9 mouse cellular contexts compared by ENCODE assay signal in genomic region chr7:62375658-62376057, GRCm38 (mm10). TPM values are rescaled to one million over a fixed set of nuclear protein-coding genes. Genes with fewer than 3 reads are reported as not detected.
DNase-seq lines count a peak whose midpoint lies in the region; ATAC-seq and TF ChIP-seq lines count a peak whose summit lies in the region.
"Had no signal": no experiment of that assay in that cellular context is flagged by ENCODE, and none has a peak within 500 bp of the region (broad histone marks: within the 10 kb centered on the region; RNA-seq: fewer than 3 reads in every experiment).

No protein-coding gene starts in this region.

- no peak overlapping the region for H3K27ac ChIP-seq in forebrain, postnatal 0 days (ENCODE audit: low read depth, low read length)
- H3K27ac ChIP-seq in forebrain, embryonic 13.5 days: no peak overlapping the region
- H3K27ac ChIP-seq in limb, embryonic 12.5 days: no peak overlapping the region
- H3K27ac ChIP-seq in limb, embryonic 10.5 days: no peak overlapping the region
- H3K27ac ChIP-seq: liver, embryonic 15.5 days had no signal

- H3K36me3 ChIP-seq in forebrain, postnatal 0 days (ENCODE audit: insufficient read depth): no peaks in the 10 kb centered on the region
- peaks cover 9% of the 10 kb centered on the region; the same call in 1 of the 2 replicates for H3K36me3 ChIP-seq in forebrain, embryonic 13.5 days (ENCODE audit: poor library complexity, severe bottlenecking)
- no peaks in the 10 kb centered on the region for H3K36me3 ChIP-seq in limb, embryonic 12.5 days
- no peaks in the 10 kb centered on the region for H3K36me3 ChIP-seq in limb, embryonic 10.5 days
- H3K36me3 ChIP-seq: liver, embryonic 15.5 days had no signal

- no peak overlapping the region for H3K9ac ChIP-seq in forebrain, postnatal 0 days
- no peak overlapping the region for H3K9ac ChIP-seq in forebrain, embryonic 13.5 days
- H3K9ac ChIP-seq in limb, embryonic 12.5 days (replicated peaks): no peak overlapping the region
- H3K9ac ChIP-seq: liver, embryonic 15.5 days had no signal

- ATAC-seq in forebrain, postnatal 0 days: no peak
- no peak for ATAC-seq in forebrain, embryonic 13.5 days
- no peak for ATAC-seq in limb, embryonic 12.5 days (ENCODE audit: insufficient number of reproducible peaks, insufficient read depth, low FRiP score, low TSS enrichment, low read depth)

- peak; percentile 69 for DNase-seq in forebrain, postnatal 0 days
- DNase-seq in limb, embryonic 10.5 days (ENCODE audit: low spot score): no peak
- DNase-seq in adrenal gland, postnatal 36 days: peak; percentile 50 to 57
- peak; percentile 32 for DNase-seq in mesoderm, embryonic 11.5 days (ENCODE audit: low read depth, low spot score)
- no peak for DNase-seq in urinary bladder, adult 2 months (ENCODE audit: low spot score)
- DNase-seq in thymus, postnatal 4 days: no peak

- no peak overlapping the region for H3K4me2 ChIP-seq in forebrain, postnatal 0 days (ENCODE audit: low read depth)
- H3K4me2 ChIP-seq in forebrain, embryonic 13.5 days: no peak overlapping the region
- peak overlapping the region; percentile 60; the same call in 1 of the 2 replicates for H3K4me2 ChIP-seq in limb, embryonic 12.5 days
- H3K4me2 ChIP-seq: liver, embryonic 15.5 days had no signal

- WGBS in forebrain, postnatal 0 days: 35% methylated on average over 4 of the region's 4 CpGs
- WGBS in forebrain, embryonic 13.5 days: 35% methylated on average over 4 of the region's 4 CpGs
- 31% methylated on average over 4 of the region's 4 CpGs for WGBS in limb, embryonic 12.5 days
- WGBS in limb, embryonic 10.5 days: 38% methylated on average over 4 of the region's 4 CpGs

- H3K4me3 ChIP-seq in forebrain, postnatal 0 days (ENCODE audit: low read depth, low read length): no peak overlapping the region
- H3K4me3 ChIP-seq in forebrain, embryonic 13.5 days: no peak overlapping the region
- no peak overlapping the region for H3K4me3 ChIP-seq in limb, embryonic 12.5 days (replicated peaks)
- H3K4me3 ChIP-seq in limb, embryonic 10.5 days: no peak overlapping the region
- H3K4me3 ChIP-seq: liver, embryonic 15.5 days had no signal

- H3K9me3 ChIP-seq in forebrain, postnatal 0 days (ENCODE audit: low read length): no peaks in the 10 kb centered on the region
- H3K9me3 ChIP-seq in forebrain, embryonic 13.5 days (replicated peaks): peaks cover 35% of the 10 kb centered on the region
- peaks cover 34% of the 10 kb centered on the region; the same call in 1 of the 2 replicates for H3K9me3 ChIP-seq in limb, embryonic 12.5 days
- H3K9me3 ChIP-seq in limb, embryonic 10.5 days (replicated peaks): peaks cover 11% of the 10 kb centered on the region; the same call in 1 of the 2 replicates
- H3K9me3 ChIP-seq: liver, embryonic 15.5 days had no signal

- TF ChIP-seq CTCF in forebrain, postnatal 0 days (IDR thresholded peaks at IDR 0.05; ENCODE audit: low read depth): peak; percentile 58

- H3K4me1 ChIP-seq in forebrain, postnatal 0 days (ENCODE audit: insufficient read depth): no peaks in the 10 kb centered on the region
- 0 out of 2 replicates have a peak, but pooled peaks cover 10% of the 10 kb centered on the region for H3K4me1 ChIP-seq in forebrain, embryonic 13.5 days
- H3K4me1 ChIP-seq in limb, embryonic 12.5 days (replicated peaks): peaks cover 7% of the 10 kb centered on the region; the same call in 1 of the 2 replicates
- peaks cover 4% of the 10 kb centered on the region for H3K4me1 ChIP-seq in limb, embryonic 10.5 days
- H3K4me1 ChIP-seq: liver, embryonic 15.5 days had no signal

- H3K27me3 ChIP-seq in forebrain, postnatal 0 days (ENCODE audit: insufficient read depth, low read length): no peaks in the 10 kb centered on the region
- H3K27me3 ChIP-seq in forebrain, embryonic 13.5 days: no peaks in the 10 kb centered on the region
- H3K27me3 ChIP-seq in limb, embryonic 12.5 days: no peaks in the 10 kb centered on the region
- no peaks in the 10 kb centered on the region for H3K27me3 ChIP-seq in limb, embryonic 10.5 days (ENCODE audit: low read depth, poor library complexity, severe bottlenecking)

RNA-seq across cellular contexts. Expression of gene Magel2, which starts 1.2 kb away (rescaled TPM):
- 8.7 and 21.4 TPM in 2 replicates for total RNA-seq in forebrain, postnatal 0 days (2014; rRNA removed)
- 4.1 and 8.6 TPM in 2 replicates for polyA plus RNA-seq in forebrain, postnatal 0 days (2015; fragmentation: Nextera tagmentation; extraction: Ambion mirVana)
- 16.6 and 22.1 TPM in 2 replicates for polyA plus RNA-seq in forebrain, embryonic 13.5 days (2015; fragmentation: Nextera tagmentation; extraction: Ambion mirVana)
- 3.6 and 4.2 TPM in 2 replicates for polyA plus RNA-seq in limb, embryonic 12.5 days (2016; fragmentation: Nextera tagmentation; extraction: Ambion mirVana)
- polyA plus RNA-seq in limb, embryonic 10.5 days (2016; fragmentation: Nextera tagmentation; extraction: Ambion mirVana): 4.2 and 4.3 TPM in 2 replicates
- total RNA-seq in adrenal gland, postnatal 36 days (2021): 1 to 10 TPM; 1.3 to 2.4 TPM
- polyA plus RNA-seq in urinary bladder, adult 2 months (2012; rRNA removed): not detected in 2 replicates

RNA-seq across cellular contexts. Expression of gene Ndn, which starts 29.3 kb away (rescaled TPM):
- 339 and 512 TPM in 2 replicates for total RNA-seq in forebrain, postnatal 0 days (2014; rRNA removed)
- 540 and 638 TPM in 2 replicates for polyA plus RNA-seq in forebrain, postnatal 0 days (2015; fragmentation: Nextera tagmentation; extraction: Ambion mirVana)
- polyA plus RNA-seq in forebrain, embryonic 13.5 days (2015; fragmentation: Nextera tagmentation; extraction: Ambion mirVana): 381 and 439 TPM in 2 replicates
- 86.7 and 90.6 TPM in 2 replicates for polyA plus RNA-seq in limb, embryonic 12.5 days (2016; fragmentation: Nextera tagmentation; extraction: Ambion mirVana)
- 75.0 and 87.0 TPM in 2 replicates for polyA plus RNA-seq in limb, embryonic 10.5 days (2016; fragmentation: Nextera tagmentation; extraction: Ambion mirVana)
- total RNA-seq in adrenal gland, postnatal 36 days (2021): 10 to 100 TPM; 71.7 to 87.8 TPM
- polyA plus RNA-seq in urinary bladder, adult 2 months (2012; rRNA removed): 25.3 and 26.3 TPM in 2 replicates

RNA-seq across cellular contexts. Expression of gene Mkrn3, which starts 44.3 kb away (rescaled TPM):
- total RNA-seq in forebrain, postnatal 0 days (2014; rRNA removed): 31.2 and 39.7 TPM in 2 replicates
- 19.8 and 23.6 TPM in 2 replicates for polyA plus RNA-seq in forebrain, postnatal 0 days (2015; fragmentation: Nextera tagmentation; extraction: Ambion mirVana)
- 21.7 and 25.0 TPM in 2 replicates for polyA plus RNA-seq in forebrain, embryonic 13.5 days (2015; fragmentation: Nextera tagmentation; extraction: Ambion mirVana)
- 8.3 and 9.1 TPM in 2 replicates for polyA plus RNA-seq in limb, embryonic 12.5 days (2016; fragmentation: Nextera tagmentation; extraction: Ambion mirVana)
- 6.9 and 9.1 TPM in 2 replicates for polyA plus RNA-seq in limb, embryonic 10.5 days (2016; fragmentation: Nextera tagmentation; extraction: Ambion mirVana)
- 1 to 10 TPM; 1.0 to 1.1 TPM for total RNA-seq in adrenal gland, postnatal 36 days (2021)
- polyA plus RNA-seq in urinary bladder, adult 2 months (2012; rRNA removed): 2.7 and 3.3 TPM in 2 replicates

Comparison
In these comparisons a context has a peak if more than half of its experiments do, and no peak if none do; other contexts are left out.
1. DNase-seq: peak in forebrain, postnatal 0 days (single experiment), adrenal gland, postnatal 36 days (2 of 2) and mesoderm, embryonic 11.5 days (single experiment); none in limb, embryonic 10.5 days (single experiment), urinary bladder, adult 2 months (single experiment) and thymus, postnatal 4 days (single experiment).